Mouse (Mus musculus): Measurements from ENCODE around the gene Cmtr1.

- TF ChIP-seq CTCF (IDR thresholded peaks at IDR 0.05; ENCODE audit: insufficient read depth, low read depth, low read length) (no peak), POLR2A (IDR thresholded peaks at IDR 0.05; ENCODE audit: insufficient read depth, low read depth, low read length) (no peak)
Observed at GRCm38 (mm10) chr17:29660762-29661391, 482 bp downstream of the Cmtr1 start.

All from olfactory bulb, adult 2 months (tissue).